Mouse (Mus musculus) intestine, embryonic 16.5 days (tissue): ENCODE results near the gene Slc35g3. TPM values are rescaled to one million over a fixed set of nuclear protein-coding genes. Genes with fewer than 3 reads are reported as not detected.

Experiments used
- ATAC-seq: fragments of 200-750 bp; cut with Nextera tagmentation; 2 replicates; pipeline ENCODE4 v1.8.0; 2017; ENCODE audit warnings: moderate TSS enrichment, moderate library complexity
- H3K27ac ChIP-seq: fragments of 300-500 bp; sonication (generic); 2 replicates; pipeline ENCODE4 v1.5.1; 2014; ENCODE audit warnings: mild to moderate bottlenecking, low read length
- H3K27me3 ChIP-seq: fragments of 300-500 bp; sonication (generic); replicated peaks from 2 replicates; pipeline ENCODE4 v1.6.1; 2014; ENCODE audit warnings: low read length, control low read depth, mixed read lengths; ENCODE audit not compliant: control insufficient read depth, insufficient read depth
- H3K36me3 ChIP-seq: fragments of 300-500 bp; sonication (generic); 2 replicates; pipeline ENCODE4 v1.6.1; 2014; ENCODE audit warnings: low read length, control low read depth; ENCODE audit not compliant: control insufficient read depth, insufficient read depth
- H3K4me1 ChIP-seq: fragments of 300-500 bp; sonication (generic); 2 replicates; pipeline ENCODE4 v1.6.1; 2014; ENCODE audit warnings: low read length, control low read depth, mixed read lengths; ENCODE audit not compliant: control insufficient read depth, insufficient read depth
- H3K4me2 ChIP-seq: fragments of 300-500 bp; sonication (generic); 2 replicates; pipeline ENCODE4 v1.6.1; 2014; ENCODE audit warnings: low read depth, low read length, control low read depth
- H3K4me3 ChIP-seq: fragments of 300-500 bp; sonication (generic); 2 replicates; pipeline ENCODE4 v1.5.1; 2014; ENCODE audit warnings: mild to moderate bottlenecking, low read length
- H3K9ac ChIP-seq: fragments of 300-500 bp; sonication (generic); 2 replicates; pipeline ENCODE4 v1.6.1; 2014; ENCODE audit warnings: low read depth, low read length
- H3K9me3 ChIP-seq: fragments of 300-500 bp; sonication (generic); 2 replicates; pipeline ENCODE4 v1.6.1; 2016; ENCODE audit warnings: low read length, control low read depth; ENCODE audit not compliant: control insufficient read depth
- WGBS: fragments of 180-500 bp; shearing (Covaris S2); extraction: QIAGEN DNeasy Blood & Tissue Kit; methylation state at CpG from one replicate; pipeline ENCODE4 v1.1.7; 2014; 5-methylcytosine and 5-hydroxymethylcytosine counted together
- polyA plus RNA-seq: library from polyadenylated mRNA; unstranded; fragments of >200 nt; fragmentation: Nextera tagmentation; extraction: Ambion mirVana; gene quantifications from 2 replicates; pipeline ENCODE4 v1.2.1, GENCODE M21; 2015

The Slc35g3 gene
- polyA plus RNA-seq, 1 experiment from 2014 or later = 0.16 TPM

GRCm38 (mm10) chr11:69775716-69776115 is 13.9 kb upstream of the Slc35g3 start:
- WGBS = 66% methylated on average over 10 of the region's 10 CpGs
- 0 out of 2 replicates have a peak, but pooled peaks cover 2% of the 10 kb centered on the region for H3K36me3 ChIP-seq
- ATAC-seq = no peak

GRCm38 (mm10) chr11:69774961-69775360 is 13.2 kb upstream of the Slc35g3 start:
- WGBS = 66% methylated on average over 5 of the region's 5 CpGs
- no peak overlapping the region for H3K9ac ChIP-seq
- H3K27me3 ChIP-seq = no peaks in the 10 kb centered on the region
- H3K9me3 ChIP-seq = no peaks in the 10 kb centered on the region
- H3K27ac ChIP-seq = no peak overlapping the region
- H3K4me1 ChIP-seq = no peaks in the 10 kb centered on the region
- no peak for ATAC-seq
- no peak overlapping the region for H3K4me2 ChIP-seq
- H3K36me3 ChIP-seq = 0 out of 2 replicates have a peak, but pooled peaks cover 2% of the 10 kb centered on the region
- no peak overlapping the region for H3K4me3 ChIP-seq

More at GRCm38 (mm10) chr11:69775716-69776115, 13.9 kb upstream of the Slc35g3 start:
- no peak overlapping the region for H3K4me2 ChIP-seq
- H3K4me3 ChIP-seq = no peak overlapping the region
- no peaks in the 10 kb centered on the region for H3K9me3 ChIP-seq
- H3K27me3 ChIP-seq = no peaks in the 10 kb centered on the region
- H3K4me1 ChIP-seq = no peaks in the 10 kb centered on the region
- H3K9ac ChIP-seq = no peak overlapping the region
- no peak overlapping the region for H3K27ac ChIP-seq

- Histone ChIP-seq H3K27ac (no peak overlapping the region), H3K9me3 (no peaks in the 10 kb centered on the region; the same call in 1 of the 2 replicates), H3K9ac (0 out of 2 replicates have a peak overlapping the region, but pooled peaks have one; percentile 97), H3K4me3 (no peak overlapping the region), H3K27me3 (no peaks in the 10 kb centered on the region), H3K4me2 (peak overlapping the region; percentile 78), H3K4me1 (peaks cover 14% of the 10 kb centered on the region), H3K36me3 (no peaks in the 10 kb centered on the region)
- ATAC-seq = no peak
- WGBS = 51% methylated on average over 4 of the region's 4 CpGs
Observed at GRCm38 (mm10) chr11:69767625-69767909, 5.8 kb upstream of the Slc35g3 start.

- Histone ChIP-seq H3K27ac (no peak overlapping the region), H3K9me3 (no peaks in the 10 kb centered on the region; the same call in 1 of the 2 replicates), H3K4me1 (peaks cover 14% of the 10 kb centered on the region), H3K4me2 (peak overlapping the region; percentile 78), H3K36me3 (no peaks in the 10 kb centered on the region), H3K9ac (peak overlapping the region; percentile 97; the same call in 1 of the 2 replicates), H3K27me3 (no peaks in the 10 kb centered on the region), H3K4me3 (peak overlapping the region; percentile 93)
- WGBS = 51% methylated on average over 13 of the region's 13 CpGs
- ATAC-seq = peak; percentile 3; the same call in 1 of the 2 replicates
Observed at GRCm38 (mm10) chr11:69766872-69767624, 5.3 kb upstream of the Slc35g3 start.

GRCm38 (mm10) chr11:69766126-69766609 is 4.4 kb upstream of the Slc35g3 start:
- 0% methylated on average over 36 of the region's 37 CpGs for WGBS
- Histone ChIP-seq H3K9me3 (no peaks in the 10 kb centered on the region; the same call in 1 of the 2 replicates), H3K4me3 (peak overlapping the region; percentile 93), H3K4me1 (peaks cover 14% of the 10 kb centered on the region), H3K27me3 (no peaks in the 10 kb centered on the region), H3K4me2 (peak overlapping the region; percentile 78), H3K27ac (peak overlapping the region; percentile 91), H3K9ac (peak overlapping the region; percentile 97), H3K36me3 (no peaks in the 10 kb centered on the region)
- ATAC-seq = peak; percentile 89

- Histone ChIP-seq H3K9ac (peak within 1 kb of the TSS; percentile 97), H3K9me3 (no peaks in the 10 kb centered on the region; the same call in 1 of the 2 replicates), H3K27ac (peak within 1 kb of the TSS; percentile 91), H3K36me3 (no peaks in the 10 kb centered on the region), H3K4me1 (peaks cover 15% of the 10 kb centered on the region), H3K4me2 (peak within 1 kb of the TSS; percentile 78), H3K27me3 (no peaks in the 10 kb centered on the region), H3K4me3 (peak within 1 kb of the TSS; percentile 93)
- peak; percentile 68 for ATAC-seq
- WGBS = 13% methylated on average over 49 of the region's 55 CpGs
Observed at GRCm38 (mm10) chr11:69765221-69766125, 3.7 kb upstream of the Slc35g3 start, which contains the start of gene Zbtb4. Gene Zbtb4, plus strand, starts transcription at chr11:69765912.

GRCm38 (mm10) chr11:69763551-69763950 is 1.8 kb upstream of the Slc35g3 start:
- Histone ChIP-seq H3K27ac (no peak overlapping the region), H3K4me3 (no peak overlapping the region), H3K4me1 (peaks cover 25% of the 10 kb centered on the region), H3K9ac (no peak overlapping the region), H3K4me2 (no peak overlapping the region), H3K9me3 (no peaks in the 10 kb centered on the region; the same call in 1 of the 2 replicates), H3K27me3 (no peaks in the 10 kb centered on the region), H3K36me3 (no peaks in the 10 kb centered on the region)
- no peak for ATAC-seq
- WGBS = 75% methylated on average over 7 of the region's 7 CpGs

GRCm38 (mm10) chr11:69760901-69761200 is 917 bp downstream of the Slc35g3 start:
- no peak overlapping the region for H3K27ac ChIP-seq
- no peak for ATAC-seq
- no peaks in the 10 kb centered on the region for H3K36me3 ChIP-seq
- no peak overlapping the region for H3K9ac ChIP-seq
- peaks cover 23% of the 10 kb centered on the region for H3K4me1 ChIP-seq
- no peaks in the 10 kb centered on the region for H3K27me3 ChIP-seq
- H3K9me3 ChIP-seq = no peaks in the 10 kb centered on the region; the same call in 1 of the 2 replicates
- H3K4me2 ChIP-seq = no peak overlapping the region
- no peak overlapping the region for H3K4me3 ChIP-seq
- WGBS = 92% methylated on average over 7 of the region's 7 CpGs
